Mouse (Mus musculus) testis, adult 2 months (tissue): ENCODE measurements around the gene Hacd1. TPM values are rescaled to one million over a fixed set of nuclear protein-coding genes. Genes with fewer than 3 reads are reported as not detected.

Experiments used
- H3K27ac ChIP-seq: fragments of 200-500 bp; 2 replicates; pipeline ENCODE4 v1.5.1; 2012; ENCODE audit warnings: low read depth, low read length; ENCODE audit not compliant: control insufficient read depth, insufficient read depth
- H3K27me3 ChIP-seq: fragments of 200-500 bp; 2 replicates; pipeline ENCODE4 v1.6.1; 2012; ENCODE audit warnings: mild to moderate bottlenecking, low read length, moderate library complexity; ENCODE audit not compliant: control insufficient read depth, insufficient read depth
- H3K36me3 ChIP-seq: fragments of 200-500 bp; 2 replicates; pipeline ENCODE4 v1.6.1; 2012; ENCODE audit warnings: mild to moderate bottlenecking, low read length; ENCODE audit not compliant: control insufficient read depth, insufficient read depth
- H3K4me1 ChIP-seq: fragments of 200-500 bp; 2 replicates; pipeline ENCODE4 v1.6.1; 2012; ENCODE audit warnings: low read length; ENCODE audit not compliant: control insufficient read depth, insufficient read depth
- H3K4me3 ChIP-seq: fragments of 200-500 bp; 2 replicates; pipeline ENCODE4 v1.5.1; 2012; ENCODE audit warnings: low read depth, mild to moderate bottlenecking, low read length, moderate library complexity, mixed read lengths; ENCODE audit not compliant: control insufficient read depth
- CTCF ChIP-seq: fragments of 200-500 bp; IDR thresholded peaks from 2 replicates; pipeline ENCODE4 v1.5.1; 2012; ENCODE audit warnings: low read depth, mild to moderate bottlenecking, inconsistent platforms, low read length, moderate library complexity; ENCODE audit not compliant: control insufficient read depth, insufficient read depth, insufficient replicate concordance
- POLR2A ChIP-seq: fragments of 200-500 bp; IDR thresholded peaks from 2 replicates; pipeline ENCODE4 v1.6.1; 2012; ENCODE audit warnings: low read depth, mild to moderate bottlenecking, inconsistent platforms, low read length, moderate library complexity; ENCODE audit not compliant: control insufficient read depth
- polyA plus RNA-seq: library from polyadenylated mRNA; depleted of rRNA; stranded (reverse); fragments of >200 nt; gene quantifications from 2 replicates; pipeline ENCODE4 v1.2.3, GENCODE M21; 2012

The Hacd1 gene
- polyA plus RNA-seq, 1 experiment, result 49.9 TPM

GRCm38 (mm10) chr2:14073008-14073361, 17.1 kb upstream of the Hacd1 start:
- Histone ChIP-seq H3K4me1 (no peaks in the 10 kb centered on the region; the same call in 1 of the 2 replicates), H3K4me3 (peak overlapping the region; percentile 100; the same call in 1 of the 2 replicates)
- TF ChIP-seq CTCF, result no peak

DNA sequence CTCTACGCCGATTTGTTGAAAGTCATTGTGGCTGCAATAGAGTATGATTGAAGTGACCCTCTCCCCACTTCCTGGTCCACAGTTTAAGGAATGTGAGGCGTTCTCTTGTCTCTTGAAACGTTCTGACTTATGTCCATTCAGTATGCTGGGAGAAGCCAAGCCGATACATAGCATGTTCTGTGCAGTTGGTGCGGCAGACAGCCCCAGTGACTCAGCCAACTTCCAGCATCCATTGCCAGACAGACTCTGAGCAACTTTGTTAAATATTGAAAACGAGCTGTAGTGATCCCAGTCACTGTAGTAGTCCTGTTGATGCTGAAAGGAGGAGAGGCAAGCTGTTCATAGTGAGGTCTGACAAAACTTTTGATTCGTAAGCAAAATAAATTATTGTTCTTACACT, 14.5 kb upstream of the Hacd1 start:
- no peak overlapping the region for H3K4me3 ChIP-seq
- no peak overlapping the region for H3K27ac ChIP-seq
- H3K27me3 ChIP-seq, result no peaks in the 10 kb centered on the region
- TF ChIP-seq POLR2A (no peak), CTCF (no peak)
- no peaks in the 10 kb centered on the region; the same call in 1 of the 2 replicates for H3K4me1 ChIP-seq
- H3K36me3 ChIP-seq, result no peaks in the 10 kb centered on the region

More at GRCm38 (mm10) chr2:14073008-14073361, 17.1 kb upstream of the Hacd1 start:
- Histone ChIP-seq H3K36me3 (no peaks in the 10 kb centered on the region), H3K27ac (peak overlapping the region; percentile 98; the same call in 1 of the 2 replicates), H3K27me3 (no peaks in the 10 kb centered on the region)

- no peak overlapping the region for H3K27ac ChIP-seq
- no peak overlapping the region for H3K4me3 ChIP-seq
- no peak for TF ChIP-seq CTCF
- TF ChIP-seq POLR2A, result no peak
- H3K36me3 ChIP-seq, result no peaks in the 10 kb centered on the region
- no peaks in the 10 kb centered on the region; the same call in 1 of the 2 replicates for H3K4me1 ChIP-seq
- no peaks in the 10 kb centered on the region for H3K27me3 ChIP-seq
These were observed 13.1 kb upstream of the Hacd1 start for GRCm38 (mm10) chr2:14069027-14069426.

DNA sequence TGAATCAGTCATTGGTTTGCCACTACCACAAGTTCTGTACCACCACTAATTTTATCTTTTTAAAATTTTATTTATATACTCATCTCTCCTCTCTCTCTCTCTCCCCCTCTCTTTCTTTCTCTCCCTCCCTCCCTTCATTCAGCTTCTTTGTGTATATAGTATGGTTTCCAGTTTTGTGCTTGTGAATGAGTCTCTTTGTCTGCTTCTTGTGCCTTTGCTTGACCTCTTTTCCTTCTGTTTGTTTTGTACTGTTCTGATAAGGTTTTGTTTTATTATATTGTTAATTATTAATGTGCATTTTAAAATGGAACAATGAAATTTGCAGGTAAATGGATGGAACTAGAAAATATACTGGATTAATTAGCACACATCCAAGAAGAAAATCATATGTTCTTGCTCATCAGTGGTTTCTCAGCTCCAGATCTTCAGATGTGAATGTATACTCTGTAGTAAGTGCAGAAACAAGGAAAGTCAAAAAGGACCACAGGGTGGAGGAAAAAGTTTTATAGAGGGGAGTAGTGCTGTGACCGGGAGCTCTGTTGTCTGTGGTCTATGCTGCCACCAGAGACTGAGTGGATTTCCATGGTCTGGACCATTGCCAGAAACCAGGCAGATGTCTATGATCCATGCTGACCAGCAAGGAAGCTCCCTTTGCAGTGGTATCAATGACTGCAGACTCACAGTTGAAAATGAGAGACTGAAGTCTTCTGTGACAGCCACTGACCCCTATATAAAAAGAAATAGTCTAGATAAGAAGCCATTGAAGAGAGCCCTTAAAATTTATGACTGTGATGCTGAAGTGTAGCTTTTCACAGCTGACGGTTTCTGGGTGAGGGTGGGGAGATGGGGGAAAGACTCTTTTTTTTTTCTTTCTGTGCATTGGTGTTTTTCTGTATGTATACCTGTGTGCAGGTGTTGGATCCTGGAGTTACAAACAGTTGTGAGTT, 10.0 kb upstream of the Hacd1 start:
- no peaks in the 10 kb centered on the region for H3K36me3 ChIP-seq
- H3K27me3 ChIP-seq, result no peaks in the 10 kb centered on the region
- no peak for TF ChIP-seq POLR2A
- no peak for TF ChIP-seq CTCF
- no peak overlapping the region for H3K4me3 ChIP-seq
- H3K4me1 ChIP-seq, result no peaks in the 10 kb centered on the region
- no peak overlapping the region for H3K27ac ChIP-seq

DNA sequence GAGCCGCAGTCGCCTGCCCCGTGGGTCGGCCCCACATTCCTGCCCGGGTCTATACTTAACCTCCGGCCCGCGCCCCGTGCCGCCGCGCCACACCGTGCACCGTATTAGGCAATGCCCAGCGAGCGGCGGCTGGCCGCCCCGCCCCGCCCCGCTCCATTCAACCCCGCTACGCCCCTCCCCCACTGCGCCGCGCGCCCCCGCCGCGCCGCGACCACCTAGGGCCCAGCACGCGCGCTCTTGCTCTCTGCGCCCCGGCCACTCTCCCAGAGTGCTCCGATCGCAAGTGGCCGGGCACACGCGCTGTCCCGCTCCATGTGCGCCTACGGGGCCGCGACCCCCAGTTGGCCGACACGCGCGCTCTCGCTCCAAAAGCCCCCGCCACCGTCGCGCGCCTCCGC, 768 bp downstream of the Hacd1 start:
- Histone ChIP-seq H3K27ac (peak overlapping the region; percentile 72), H3K4me1 (peaks cover 9% of the 10 kb centered on the region), H3K36me3 (no peaks in the 10 kb centered on the region), H3K27me3 (no peaks in the 10 kb centered on the region), H3K4me3 (peak overlapping the region; percentile 80)
- TF ChIP-seq POLR2A, result no peak; the same call in 1 of the 2 replicates
- TF ChIP-seq CTCF, result no peak

- H3K27me3 ChIP-seq, result no peaks in the 10 kb centered on the region
- H3K36me3 ChIP-seq, result no peaks in the 10 kb centered on the region
- peaks cover 9% of the 10 kb centered on the region for H3K4me1 ChIP-seq
- peak overlapping the region; percentile 80 for H3K4me3 ChIP-seq
- peak overlapping the region; percentile 72 for H3K27ac ChIP-seq
- no peak for TF ChIP-seq POLR2A
- no peak for TF ChIP-seq CTCF
These were observed 1.2 kb downstream of the Hacd1 start for GRCm38 (mm10) chr2:14054716-14055115.

GRCm38 (mm10) chr2:14054163-14054562, 1.8 kb downstream of the Hacd1 start:
- H3K4me1 ChIP-seq, result peaks cover 9% of the 10 kb centered on the region
- no peak overlapping the region for H3K27ac ChIP-seq
- H3K27me3 ChIP-seq, result no peaks in the 10 kb centered on the region
- TF ChIP-seq POLR2A, result no peak
- no peak for TF ChIP-seq CTCF
- H3K4me3 ChIP-seq, result peak overlapping the region; percentile 13
- H3K36me3 ChIP-seq, result no peaks in the 10 kb centered on the region
